Mouse (Mus musculus): ENCODE results near the gene Mettl27. TPM values are rescaled to one million over a fixed set of nuclear protein-coding genes. Genes with fewer than 3 reads are reported as not detected.
A peak's percentile ranks its signal among the peaks of the same experiment; 100 is the strongest.
"Not testable (repeated sequence)": the region's sequence is repeated elsewhere in the genome, so short reads cannot be mapped to it uniquely, and the experiment has no call there.

Mettl27 gene
- polyA plus RNA-seq, 2 experiments = 14.8 to 18.9 TPM

- no peaks in the 10 kb centered on the region for H3K36me3 ChIP-seq (ENCODE audit: control insufficient read depth, insufficient read depth, low read length)
- ATAC-seq (ENCODE audit: low FRiP score, low read depth) = no peak
- H3K9me3 ChIP-seq (ENCODE audit: control insufficient read depth, low read length) = no peaks in the 10 kb centered on the region
- H3K4me2 ChIP-seq (replicated peaks; ENCODE audit: low read depth, low read length, severe bottlenecking) = peak overlapping the region; percentile 69
- peak; percentile 68 for DNase-seq (ENCODE audit: low spot score)
- peak overlapping the region; percentile 64 for H3K9ac ChIP-seq (ENCODE audit: low read depth, low read length, severe bottlenecking)
- peak overlapping the region; percentile 75 for H3K4me3 ChIP-seq (replicated peaks; ENCODE audit: low read length)
- no peak for TF ChIP-seq POLR2A (IDR thresholded peaks at IDR 0.05; ENCODE audit: borderline replicate concordance, extremely low read depth, insufficient read depth, insufficient read length)
- H3K4me1 ChIP-seq (ENCODE audit: control insufficient read depth, insufficient read depth, low read length) = no peaks in the 10 kb centered on the region
- WGBS = 45% methylated on average over 9 of the region's 9 CpGs
- no peaks in the 10 kb centered on the region for H3K27me3 ChIP-seq (ENCODE audit: control insufficient read depth, insufficient read depth, low read length)
- no peak overlapping the region for H3K27ac ChIP-seq (replicated peaks; ENCODE audit: low read depth, low read length)
These were observed 722 bp downstream of the Mettl27 start for GRCm38 (mm10) chr5:134932903-134933276.

- Histone ChIP-seq H3K27ac (replicated peaks; ENCODE audit: low read depth, low read length) (no peak overlapping the region), H3K4me1 (ENCODE audit: control insufficient read depth, insufficient read depth, low read length) (no peaks in the 10 kb centered on the region), H3K9ac (ENCODE audit: low read depth, low read length, severe bottlenecking) (no peak overlapping the region), H3K36me3 (ENCODE audit: control insufficient read depth, insufficient read depth, low read length) (no peaks in the 10 kb centered on the region), H3K9me3 (ENCODE audit: control insufficient read depth, low read length) (no peaks in the 10 kb centered on the region), H3K27me3 (ENCODE audit: control insufficient read depth, insufficient read depth, low read length) (no peaks in the 10 kb centered on the region), H3K4me2 (replicated peaks; ENCODE audit: low read depth, low read length, severe bottlenecking) (no peak overlapping the region), H3K4me3 (replicated peaks; ENCODE audit: low read length) (no peak overlapping the region)
- no peak for TF ChIP-seq POLR2A (IDR thresholded peaks at IDR 0.05; ENCODE audit: borderline replicate concordance, extremely low read depth, insufficient read depth, insufficient read length)
- 87% methylated on average over 8 of the region's 8 CpGs for WGBS
- no peak for DNase-seq (ENCODE audit: low spot score)
- no peak for ATAC-seq (ENCODE audit: low FRiP score, low read depth)
These were observed 1.1 kb downstream of the Mettl27 start for GRCm38 (mm10) chr5:134933281-134933680.

- DNase-seq (ENCODE audit: low spot score); H3K27ac ChIP-seq (replicated peaks; ENCODE audit: low read depth, low read length); H3K4me2 ChIP-seq (replicated peaks; ENCODE audit: low read depth, low read length, severe bottlenecking); H3K9ac ChIP-seq (ENCODE audit: low read depth, low read length, severe bottlenecking); H3K4me3 ChIP-seq (replicated peaks; ENCODE audit: low read length); H3K36me3 ChIP-seq (ENCODE audit: control insufficient read depth, insufficient read depth, low read length); H3K9me3 ChIP-seq (ENCODE audit: control insufficient read depth, low read length); H3K27me3 ChIP-seq (ENCODE audit: control insufficient read depth, insufficient read depth, low read length); ATAC-seq (ENCODE audit: low FRiP score, low read depth); H3K4me1 ChIP-seq (ENCODE audit: control insufficient read depth, insufficient read depth, low read length): not testable (repeated sequence)
- WGBS = 91% methylated on average over 4 of the region's 5 CpGs
These were observed 1.5 kb downstream of the Mettl27 start for GRCm38 (mm10) chr5:134933686-134934085.

GRCm38 (mm10) chr5:134934666-134935065, 2.5 kb downstream of the Mettl27 start:
- no peak for ATAC-seq (ENCODE audit: low FRiP score, low read depth)
- no peak for DNase-seq (ENCODE audit: low spot score)
- H3K27ac ChIP-seq (replicated peaks; ENCODE audit: low read depth, low read length) = no peak overlapping the region
- no peak overlapping the region for H3K9ac ChIP-seq (ENCODE audit: low read depth, low read length, severe bottlenecking)
- H3K4me2 ChIP-seq (replicated peaks; ENCODE audit: low read depth, low read length, severe bottlenecking) = no peak overlapping the region
- H3K27me3 ChIP-seq (ENCODE audit: control insufficient read depth, insufficient read depth, low read length) = no peaks in the 10 kb centered on the region
- H3K4me1 ChIP-seq (ENCODE audit: control insufficient read depth, insufficient read depth, low read length) = no peaks in the 10 kb centered on the region
- WGBS = 95% methylated on average over 3 of the region's 3 CpGs
- no peaks in the 10 kb centered on the region for H3K9me3 ChIP-seq (ENCODE audit: control insufficient read depth, low read length)
- no peak for TF ChIP-seq POLR2A (IDR thresholded peaks at IDR 0.05; ENCODE audit: borderline replicate concordance, extremely low read depth, insufficient read depth, insufficient read length)
- no peak overlapping the region for H3K4me3 ChIP-seq (replicated peaks; ENCODE audit: low read length)
- H3K36me3 ChIP-seq (ENCODE audit: control insufficient read depth, insufficient read depth, low read length) = no peaks in the 10 kb centered on the region

GRCm38 (mm10) chr5:134936051-134936450, 3.9 kb downstream of the Mettl27 start:
- no peak for ATAC-seq (ENCODE audit: low FRiP score, low read depth)
- H3K9me3 ChIP-seq (ENCODE audit: control insufficient read depth, low read length) = no peaks in the 10 kb centered on the region
- H3K4me2 ChIP-seq (replicated peaks; ENCODE audit: low read depth, low read length, severe bottlenecking) = no peak overlapping the region
- no peak overlapping the region for H3K9ac ChIP-seq (ENCODE audit: low read depth, low read length, severe bottlenecking)
- 92% methylated on average over 6 of the region's 6 CpGs for whole genome bisulfite sequencing
- TF ChIP-seq POLR2A (IDR thresholded peaks at IDR 0.05; ENCODE audit: borderline replicate concordance, extremely low read depth, insufficient read depth, insufficient read length) = no peak
- no peak overlapping the region for H3K4me3 ChIP-seq (replicated peaks; ENCODE audit: low read length)
- no peak overlapping the region for H3K27ac ChIP-seq (replicated peaks; ENCODE audit: low read depth, low read length)
- no peaks in the 10 kb centered on the region for H3K4me1 ChIP-seq (ENCODE audit: control insufficient read depth, insufficient read depth, low read length)
- no peaks in the 10 kb centered on the region for H3K27me3 ChIP-seq (ENCODE audit: control insufficient read depth, insufficient read depth, low read length)
- H3K36me3 ChIP-seq (ENCODE audit: control insufficient read depth, insufficient read depth, low read length) = no peaks in the 10 kb centered on the region
- no peak for DNase-seq (ENCODE audit: low spot score)

GRCm38 (mm10) chr5:134936626-134937185, 4.5 kb downstream of the Mettl27 start:
- no peak for TF ChIP-seq POLR2A (IDR thresholded peaks at IDR 0.05; ENCODE audit: borderline replicate concordance, extremely low read depth, insufficient read depth, insufficient read length)
- no peak for ATAC-seq (ENCODE audit: low FRiP score, low read depth)
- WGBS = 82% methylated on average over 6 of the region's 6 CpGs
- no peak overlapping the region for H3K27ac ChIP-seq (replicated peaks; ENCODE audit: low read depth, low read length)
- no peak overlapping the region for H3K9ac ChIP-seq (ENCODE audit: low read depth, low read length, severe bottlenecking)
- H3K36me3 ChIP-seq (ENCODE audit: control insufficient read depth, insufficient read depth, low read length) = no peaks in the 10 kb centered on the region
- no peak for DNase-seq (ENCODE audit: low spot score)
- H3K9me3 ChIP-seq (ENCODE audit: control insufficient read depth, low read length) = no peaks in the 10 kb centered on the region
- H3K4me2 ChIP-seq (replicated peaks; ENCODE audit: low read depth, low read length, severe bottlenecking) = no peak overlapping the region
- H3K4me1 ChIP-seq (ENCODE audit: control insufficient read depth, insufficient read depth, low read length) = no peaks in the 10 kb centered on the region
- H3K27me3 ChIP-seq (ENCODE audit: control insufficient read depth, insufficient read depth, low read length) = no peaks in the 10 kb centered on the region
- no peak overlapping the region for H3K4me3 ChIP-seq (replicated peaks; ENCODE audit: low read length)

Data from limb, embryonic 14.5 days (tissue).